Mouse (Mus musculus) spleen, adult 2 months (tissue): ENCODE data around the gene Tmem56.

Experiments used
- CTCF ChIP-seq: fragments of 200-500 bp; IDR thresholded peaks from 2 replicates; pipeline ENCODE4 v1.5.1; 2011; ENCODE audit warnings: mild to moderate bottlenecking, inconsistent platforms; ENCODE audit not compliant: insufficient read depth, insufficient read length, insufficient replicate concordance; ENCODE audit errors: extremely low read depth
- POLR2A ChIP-seq: fragments of 200-500 bp; IDR thresholded peaks from 2 replicates; pipeline ENCODE4 v1.6.1; 2011; ENCODE audit warnings: low read depth, low read length, inconsistent platforms

DNA sequence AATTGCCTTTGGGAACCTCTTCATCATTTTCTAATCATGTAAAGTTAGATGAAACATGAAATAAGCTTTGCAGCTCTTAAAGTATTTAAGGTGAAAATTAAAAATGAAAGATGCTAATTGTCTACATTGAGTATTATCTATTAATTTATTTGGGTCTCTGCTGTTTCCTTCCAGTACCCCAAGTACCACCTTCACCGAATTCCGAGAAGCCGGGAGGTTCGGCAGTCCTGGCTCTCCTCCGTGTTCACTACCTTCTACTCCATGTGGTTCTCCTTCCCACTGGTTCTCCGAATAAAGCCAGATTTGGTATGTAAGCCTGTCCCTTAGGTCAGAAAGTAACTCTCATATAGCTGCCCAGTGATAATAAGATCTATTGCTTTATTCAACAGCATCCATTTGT, 37.0 kb upstream of the Tmem56 start:
- TF ChIP-seq POLR2A (no peak), CTCF (no peak)
